Mouse (Mus musculus): Measurements from ENCODE around the gene Lingo1. TPM values are rescaled to one million over a fixed set of nuclear protein-coding genes. Genes with fewer than 3 reads are reported as not detected.
A peak's percentile ranks its signal among the peaks of the same experiment; 100 is the strongest.

The Lingo1 gene
- total RNA-seq, 2 experiments from 2014 or later = not detected

- no peak for ATAC-seq (replicated peaks; ENCODE audit: low FRiP score, low TSS enrichment, poor library complexity, severe bottlenecking)
Measured at GRCm38 (mm10) chr9:56784576-56784975, 11.7 kb downstream of the Lingo1 start.

DNA sequence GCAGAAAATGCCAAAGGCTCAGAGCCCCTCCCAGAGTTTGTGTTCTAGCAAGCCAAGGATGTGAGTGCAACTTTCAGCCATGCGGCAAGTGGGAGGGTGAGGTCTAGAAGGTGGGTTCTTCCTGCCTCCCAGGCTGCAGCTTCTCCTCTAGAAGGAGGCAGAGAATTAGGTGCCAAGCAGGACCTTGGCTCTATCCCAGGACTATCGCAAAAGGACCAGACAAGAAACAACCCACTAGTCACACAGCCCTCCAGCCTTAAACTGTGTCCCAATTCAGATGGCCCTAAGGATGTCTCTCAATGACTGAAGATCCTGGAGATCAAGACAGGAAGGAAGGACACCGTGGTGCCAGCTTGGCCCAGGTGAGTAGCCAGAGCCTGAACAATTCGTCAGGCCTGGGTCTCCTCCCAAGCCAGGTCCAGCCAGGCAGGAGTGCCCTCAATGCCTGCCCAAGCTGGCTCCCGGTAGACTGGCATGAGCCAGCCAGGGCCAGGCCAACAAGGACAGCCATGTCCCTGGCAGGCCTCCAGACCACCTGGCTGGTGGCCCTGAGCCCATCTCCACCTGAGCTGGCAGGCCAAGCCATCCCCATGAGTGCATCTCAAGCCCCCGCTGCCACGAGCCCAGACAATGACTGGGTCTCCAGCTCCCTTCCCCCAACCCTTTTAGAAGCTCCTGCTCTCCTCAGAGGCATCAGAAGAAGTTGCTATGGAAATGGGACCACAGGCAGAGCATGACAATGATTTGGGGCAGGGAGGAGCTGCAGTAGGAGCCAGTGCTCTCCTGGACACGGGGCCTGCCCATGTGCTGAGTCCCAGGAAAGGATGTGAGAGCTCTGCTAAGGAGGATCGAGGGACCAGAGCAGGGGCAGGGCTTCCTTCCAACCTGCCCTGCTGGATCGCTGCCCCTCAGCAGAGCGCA, 19.1 kb downstream of the Lingo1 start:
- no peak for ATAC-seq (replicated peaks; ENCODE audit: low FRiP score, low TSS enrichment, poor library complexity, severe bottlenecking)

GRCm38 (mm10) chr9:56775161-56775934, 20.9 kb downstream of the Lingo1 start:
- no peak for ATAC-seq (replicated peaks; ENCODE audit: low FRiP score, low TSS enrichment, poor library complexity, severe bottlenecking)

GRCm38 (mm10) chr9:56774231-56774630, 22.0 kb downstream of the Lingo1 start:
- ATAC-seq (replicated peaks; ENCODE audit: low FRiP score, low TSS enrichment, poor library complexity, severe bottlenecking) = 0 out of 2 replicates have a peak, but pooled peaks have one; percentile 47

DNA sequence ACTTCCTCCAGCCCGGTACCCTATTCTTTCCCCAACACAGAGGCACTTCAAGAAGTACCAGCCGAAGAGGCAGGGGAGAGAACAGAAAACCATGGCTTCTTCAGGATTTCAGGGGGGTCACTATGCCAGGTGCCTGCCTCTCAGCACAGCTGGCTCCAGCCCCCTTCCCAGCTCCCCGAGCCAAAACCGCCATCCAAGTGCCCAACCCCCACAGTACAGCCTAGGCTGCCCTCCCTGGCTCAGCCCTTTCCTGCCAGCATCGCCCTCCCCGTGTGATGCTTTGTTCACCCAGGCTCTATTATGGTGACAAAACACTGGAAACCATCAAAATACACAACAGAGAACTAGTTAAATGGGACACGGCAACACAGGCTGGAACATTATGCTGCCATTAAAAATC, 22.6 kb downstream of the Lingo1 start:
- ATAC-seq (replicated peaks; ENCODE audit: low FRiP score, low TSS enrichment, poor library complexity, severe bottlenecking) = no peak

- no peak for ATAC-seq (replicated peaks; ENCODE audit: low FRiP score, low TSS enrichment, poor library complexity, severe bottlenecking)
Measured at GRCm38 (mm10) chr9:56767653-56768136, 28.6 kb downstream of the Lingo1 start.

DNA sequence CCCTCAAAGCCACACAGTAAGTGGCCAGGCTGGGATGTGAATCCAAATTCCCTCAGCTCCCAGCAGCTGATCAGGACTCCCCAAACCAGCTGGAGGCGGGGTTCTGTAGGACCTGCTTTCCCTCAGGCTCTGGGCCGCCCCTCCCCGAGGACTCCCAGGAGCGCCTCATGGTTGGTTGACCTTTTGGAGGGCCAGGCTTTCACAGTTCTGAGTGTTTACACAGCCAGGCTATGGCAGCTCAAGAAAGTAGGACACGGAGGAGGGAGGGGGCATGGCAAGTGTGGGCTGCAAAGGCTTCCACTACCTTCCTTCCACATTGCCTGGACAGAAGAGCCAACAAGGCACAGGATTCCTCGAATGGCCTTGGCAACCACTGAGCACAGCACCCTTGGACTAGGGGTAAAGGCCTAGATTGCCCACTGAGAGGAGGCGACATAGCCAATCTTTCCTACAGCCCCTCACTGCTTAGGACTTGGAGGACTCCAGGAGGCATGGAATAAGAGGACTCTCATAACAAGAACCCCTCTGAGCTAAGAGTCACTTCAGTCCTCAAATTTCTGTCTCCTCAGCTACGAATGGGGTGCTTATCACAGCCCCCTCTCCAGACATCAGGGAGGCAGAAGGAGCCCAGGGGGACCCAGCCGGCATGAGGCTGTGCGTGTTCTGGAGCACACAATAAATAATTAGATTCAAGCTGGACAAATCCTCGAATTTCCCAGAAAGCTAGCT, 29.5 kb downstream of the Lingo1 start:
- no peak for ATAC-seq (replicated peaks; ENCODE audit: low FRiP score, low TSS enrichment, poor library complexity, severe bottlenecking)

GRCm38 (mm10) chr9:56762106-56762562, 34.1 kb downstream of the Lingo1 start:
- no peak for ATAC-seq (replicated peaks; ENCODE audit: low FRiP score, low TSS enrichment, poor library complexity, severe bottlenecking)

GRCm38 (mm10) chr9:56757791-56758190, 38.5 kb downstream of the Lingo1 start:
- ATAC-seq (replicated peaks; ENCODE audit: low FRiP score, low TSS enrichment, poor library complexity, severe bottlenecking) = no peak

DNA sequence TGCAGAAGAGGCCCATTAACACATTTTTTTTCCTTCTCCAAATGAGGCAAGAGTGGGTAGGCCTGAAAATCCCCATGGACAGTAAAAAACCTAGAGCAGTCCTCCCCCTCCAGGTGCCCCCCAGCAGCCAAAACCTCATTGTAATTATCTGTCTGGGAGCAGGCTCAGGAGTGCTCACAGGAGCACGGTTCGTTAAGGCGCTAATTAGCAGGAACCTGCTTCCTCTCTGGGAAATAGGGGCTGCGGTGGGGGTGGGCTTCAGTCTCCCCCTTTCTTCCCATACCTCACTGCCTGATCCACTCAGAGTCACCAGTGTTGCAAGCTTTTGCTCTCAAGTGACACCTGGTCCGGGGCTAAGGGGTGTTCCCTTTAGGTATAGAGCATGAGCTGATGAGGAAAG, 41.1 kb downstream of the Lingo1 start:
- ATAC-seq (replicated peaks; ENCODE audit: low FRiP score, low TSS enrichment, poor library complexity, severe bottlenecking) = no peak

DNA sequence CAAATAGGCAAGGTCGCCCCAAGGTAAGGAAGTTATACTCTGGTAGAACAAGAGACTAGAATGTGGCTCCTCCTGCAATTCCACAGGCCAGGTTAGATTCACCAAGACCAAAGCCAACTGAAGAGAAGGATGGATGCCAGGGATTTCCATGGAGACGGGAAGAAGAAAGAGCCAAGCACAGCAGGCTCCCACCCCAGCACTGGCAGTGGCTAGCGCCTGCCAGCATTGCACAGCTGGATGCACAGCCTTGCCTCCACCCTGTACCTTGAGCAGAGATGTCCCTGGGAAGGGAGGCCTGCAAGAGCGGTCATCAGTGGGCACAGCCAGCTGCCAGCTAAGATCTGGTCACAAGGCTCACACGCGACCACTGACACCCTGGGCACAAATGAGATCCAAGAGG, 42.9 kb downstream of the Lingo1 start:
- ATAC-seq (replicated peaks; ENCODE audit: low FRiP score, low TSS enrichment, poor library complexity, severe bottlenecking) = no peak

DNA sequence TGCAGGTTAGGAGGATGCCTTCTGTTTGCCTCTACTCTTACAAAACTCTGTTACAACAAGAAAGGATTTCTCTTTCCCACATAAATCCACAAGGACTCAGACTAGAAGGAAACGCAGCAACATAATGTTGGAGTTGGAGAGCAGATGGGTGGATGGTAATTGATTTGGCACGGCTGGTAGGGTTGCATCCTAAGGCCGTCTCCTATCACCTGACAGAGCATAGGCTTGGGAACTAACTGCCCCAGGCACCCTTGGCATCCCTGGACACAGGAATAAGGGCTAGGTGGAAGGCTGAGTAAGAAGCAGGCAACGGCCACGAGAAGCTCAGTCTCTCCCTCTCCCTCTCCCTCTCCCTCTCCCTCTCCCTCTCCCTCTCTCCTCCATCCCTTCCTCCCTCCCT, 48.2 kb downstream of the Lingo1 start:
- no peak for ATAC-seq (replicated peaks; ENCODE audit: low FRiP score, low TSS enrichment, poor library complexity, severe bottlenecking)

DNA sequence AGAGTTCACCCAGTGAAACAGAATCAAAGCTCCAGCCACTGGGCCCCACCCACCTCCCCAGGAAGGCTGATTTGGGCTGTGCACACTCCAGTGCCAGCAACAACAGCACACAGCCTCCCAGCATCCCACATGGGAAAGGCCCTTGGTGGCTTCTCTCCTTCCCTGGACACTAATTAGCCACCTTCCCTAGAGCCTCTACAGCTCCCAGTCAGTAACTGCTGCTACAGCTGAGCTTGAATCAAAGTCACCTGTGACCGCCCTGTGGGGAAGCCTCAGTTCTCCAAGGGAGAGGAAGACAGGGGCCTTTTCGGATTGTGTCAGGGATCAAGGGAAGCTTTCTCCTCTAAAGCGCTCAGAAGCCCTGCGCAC, 49.4 kb downstream of the Lingo1 start:
- no peak for ATAC-seq (replicated peaks; ENCODE audit: low FRiP score, low TSS enrichment, poor library complexity, severe bottlenecking)

DNA sequence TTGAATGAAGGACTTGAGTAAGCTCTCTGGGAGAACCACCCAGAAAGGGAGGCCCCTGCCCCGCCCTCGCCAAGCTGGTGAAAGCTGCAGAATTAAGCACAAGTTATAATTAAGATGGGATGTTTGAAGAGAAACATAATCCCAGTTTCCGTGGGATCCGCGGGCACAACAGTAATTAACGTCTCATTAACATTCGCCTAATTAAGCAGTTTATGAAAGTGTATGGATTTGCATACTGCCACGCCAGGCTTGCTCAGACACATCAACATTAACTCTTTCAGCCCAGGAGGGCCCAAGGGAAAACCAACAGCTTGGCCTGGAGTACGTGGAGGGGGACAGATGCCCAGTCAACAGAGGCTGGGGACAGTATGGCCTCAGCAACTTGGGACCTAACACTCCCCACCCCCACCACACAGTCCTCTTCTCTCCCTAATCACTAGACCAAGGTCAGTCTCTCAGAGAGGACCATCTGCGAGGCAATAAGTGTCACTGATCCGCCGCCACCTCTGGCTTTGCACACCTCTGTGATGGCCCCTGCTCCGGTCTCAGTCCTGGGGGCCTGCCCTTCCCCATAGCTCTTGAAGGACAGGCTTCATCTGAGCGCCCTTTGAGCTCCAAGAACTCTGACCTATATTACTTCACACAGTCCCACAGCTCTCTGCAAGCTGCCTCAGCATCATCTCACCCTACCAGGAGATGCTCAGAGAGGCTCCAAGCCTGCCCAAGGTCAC, 49.9 kb downstream of the Lingo1 start:
- no peak for ATAC-seq (replicated peaks; ENCODE audit: low FRiP score, low TSS enrichment, poor library complexity, severe bottlenecking)

DNA sequence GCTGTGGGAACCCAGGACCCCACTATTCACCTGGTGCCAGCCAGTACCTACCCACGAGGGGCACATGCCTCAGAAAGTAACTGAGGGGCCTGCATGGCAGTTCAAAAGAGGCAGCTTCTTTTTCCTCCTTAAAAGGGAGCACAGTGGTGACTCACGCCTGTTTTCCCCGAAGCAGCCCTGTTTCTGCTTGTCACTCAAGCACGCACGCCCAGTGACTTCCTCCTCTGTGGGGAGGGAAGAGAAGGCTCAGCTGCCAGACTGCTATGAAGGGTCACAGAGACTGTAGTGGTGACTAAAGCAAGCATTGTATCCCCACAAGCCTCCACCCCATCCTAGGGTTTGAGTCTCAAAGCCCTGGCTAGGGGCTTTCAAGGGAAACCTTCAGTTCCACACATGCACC, 51.9 kb downstream of the Lingo1 start:
- no peak for ATAC-seq (replicated peaks; ENCODE audit: low FRiP score, low TSS enrichment, poor library complexity, severe bottlenecking)

DNA sequence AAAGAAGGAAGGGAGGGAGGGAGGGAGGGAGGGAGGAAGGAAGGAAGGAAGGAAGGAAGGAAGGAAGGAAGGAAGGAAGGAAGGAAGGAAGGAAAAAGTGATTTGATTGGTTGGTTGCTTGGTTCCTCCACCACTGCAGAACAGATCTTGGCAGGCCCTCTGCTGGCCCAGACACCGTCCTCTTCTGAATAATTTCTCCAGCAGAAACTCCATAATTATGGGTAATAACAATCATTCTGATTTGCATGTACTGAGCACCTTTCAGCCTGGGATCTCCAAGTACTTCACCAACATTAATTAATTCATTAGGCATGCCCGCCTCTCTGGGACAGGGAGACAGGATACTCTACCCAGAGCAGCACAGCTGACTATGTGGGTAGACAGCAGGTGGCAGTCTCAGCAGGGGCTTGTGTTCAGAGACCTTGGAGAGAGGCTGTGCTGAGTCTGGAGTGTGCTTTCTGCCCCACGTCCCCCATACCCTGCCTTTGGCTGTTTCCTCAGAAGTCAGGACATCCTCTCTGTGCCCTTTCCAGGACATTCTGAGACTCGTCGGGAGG, 57.0 kb downstream of the Lingo1 start:
- ATAC-seq (replicated peaks; ENCODE audit: low FRiP score, low TSS enrichment, poor library complexity, severe bottlenecking) = no peak

GRCm38 (mm10) chr9:56738261-56739171, 57.8 kb downstream of the Lingo1 start:
- ATAC-seq (replicated peaks; ENCODE audit: low FRiP score, low TSS enrichment, poor library complexity, severe bottlenecking) = no peak; the same call in 1 of the 2 replicates

DNA sequence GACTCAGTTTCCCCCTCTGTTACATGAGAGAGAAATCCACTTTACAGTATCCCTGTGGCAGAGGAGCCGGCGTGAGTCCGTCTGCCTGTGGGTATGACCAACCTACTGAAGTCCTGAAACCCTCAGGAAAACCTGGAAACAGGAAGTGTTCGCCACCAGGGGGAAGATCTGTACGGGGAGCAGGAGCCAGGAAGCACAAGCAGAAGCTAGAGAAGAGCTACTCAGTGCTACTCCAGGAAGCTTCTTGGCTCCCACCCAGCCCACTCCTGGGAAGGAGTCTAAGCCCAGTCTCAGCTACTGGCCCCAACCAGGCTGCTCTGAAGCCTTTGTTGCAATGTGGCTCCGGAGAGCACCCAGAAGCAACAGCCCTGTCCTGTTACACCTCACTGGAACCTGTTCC, 61.9 kb downstream of the Lingo1 start:
- ATAC-seq (replicated peaks; ENCODE audit: low FRiP score, low TSS enrichment, poor library complexity, severe bottlenecking) = no peak
